Mouse (Mus musculus) B cell, adult (primary cell): ENCODE data around the gene Aldh1a1. TPM values are rescaled to one million over a fixed set of nuclear protein-coding genes. Genes with fewer than 3 reads are reported as not detected.

Experiments
- total RNA-seq: library from RNA; stranded (reverse); gene quantifications from 4 replicates; pipeline ENCODE4 v1.2.4, GENCODE M21; 2023; ENCODE audit not compliant: inconsistent age

The Aldh1a1 gene
- total RNA-seq, result not detected in 4 replicates

DNA sequence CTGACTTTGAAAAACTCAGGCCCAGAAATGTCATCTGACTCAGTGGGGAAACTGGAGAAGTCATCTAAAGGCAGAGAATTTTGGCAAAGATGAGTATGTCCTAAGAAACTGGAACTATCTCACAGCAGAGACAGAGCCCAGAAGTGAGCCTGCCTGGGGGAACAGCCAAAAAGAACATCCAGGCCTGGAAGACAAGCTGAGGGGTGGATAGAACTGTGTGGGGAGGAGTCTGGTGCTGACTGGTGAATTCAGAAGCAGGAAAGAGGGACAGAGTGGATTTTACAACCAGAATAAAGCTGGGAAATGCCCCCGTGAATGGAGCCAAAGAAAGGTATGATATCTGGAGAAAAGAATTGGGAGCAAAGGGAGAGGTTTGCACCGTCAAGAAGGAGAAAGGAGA lies at the start of gene Aldh1a1:
Gene Aldh1a1 (plus strand): TSS at position 225 of the 400 bp plus-strand sequence.

Other genes with a start within 250 kb of the Aldh1a1 start
- 14.1 to 19.8 TPM (median 16.9 TPM) in 4 replicates for gene Anxa1, start 101.8 kb upstream of the Aldh1a1 start, total RNA-seq
- not detected in 4 replicates for gene Aldh1a7, start 234.8 kb downstream of the Aldh1a1 start, total RNA-seq